Mouse (Mus musculus): ENCODE measurements around the gene Ftl1.

GRCm38 (mm10) chr7:45417962-45418492 is 41.7 kb downstream of the Ftl1 start:
- TF ChIP-seq TAL1 (IDR thresholded peaks at IDR 0.05; ENCODE audit: low read length): no peak
- no peak for TF ChIP-seq GATA1 (IDR thresholded peaks at IDR 0.05; ENCODE audit: low read length)
